Mouse (Mus musculus) myocyte (in vitro differentiated cells): ENCODE measurements at regions not wholly inside any gene's neighbourhood (a gene's known extent, or its start where the extent isn't known, plus 50 kb on each side); places are given as distances from the start of the nearest gene placed in this dataset.

Source experiments
- H3K27me3 ChIP-seq: one replicate; pipeline ENCODE4 v1.6.1; 2011; ENCODE audit not compliant: control insufficient read depth, insufficient read depth, insufficient read length
- H3K36me3 ChIP-seq: one replicate; pipeline ENCODE4 v1.6.1; 2011; ENCODE audit not compliant: control insufficient read depth, insufficient read depth
- H3K4me2 ChIP-seq: one replicate; pipeline ENCODE4 v1.6.1; 2011; ENCODE audit warnings: low read depth, control low read depth
- H3K4me3 ChIP-seq: one replicate; pipeline ENCODE4 v1.5.1; 2011; ENCODE audit warnings: mild to moderate bottlenecking, control low read depth, moderate library complexity
- H3K79me2 ChIP-seq: one replicate; pipeline ENCODE4 v1.6.1; 2011; ENCODE audit not compliant: control insufficient read depth, insufficient read depth
- H3ac ChIP-seq: one replicate; pipeline ENCODE4 v1.6.1; 2011; ENCODE audit not compliant: control insufficient read depth, insufficient read length
- CEBPB ChIP-seq: IDR thresholded peaks from 2 replicates; pipeline ENCODE4 v1.6.1; 2011; ENCODE audit warnings: mild to moderate bottlenecking, moderate library complexity; ENCODE audit not compliant: poor library complexity, insufficient read depth, severe bottlenecking
- E2F4 ChIP-seq: IDR thresholded peaks from one replicate; pipeline ENCODE4 v1.6.1; 2011; ENCODE audit warnings: mild to moderate bottlenecking, control low read depth, moderate library complexity; ENCODE audit not compliant: insufficient read depth
- MAX ChIP-seq: IDR thresholded peaks from one replicate; pipeline ENCODE4 v1.6.1; 2011; ENCODE audit warnings: low read depth, mild to moderate bottlenecking, control low read depth
- MYOD1 ChIP-seq, 3 experiments: IDR thresholded peaks; one replicate each; pipeline ENCODE4 v1.6.1; 2011; ENCODE audit warnings: control low read depth in 2 of 3, low read depth in 2 of 3, mild to moderate bottlenecking in 2 of 3, moderate library complexity in 1 of 3; ENCODE audit not compliant: insufficient read length in 2 of 3, control insufficient read depth in 1 of 3
- MYOG ChIP-seq, 3 experiments: IDR thresholded peaks; one replicate each; pipeline ENCODE4 v1.6.1; 2011; ENCODE audit warnings: control low read depth in 2 of 3, low read depth in 2 of 3, mild to moderate bottlenecking in 2 of 3; ENCODE audit not compliant: insufficient read length in 2 of 3, control insufficient read depth in 1 of 3, insufficient read depth in 1 of 3
- POLR2A ChIP-seq: IDR thresholded peaks from one replicate; pipeline ENCODE4 v1.6.1; 2011; ENCODE audit warnings: low read depth, mild to moderate bottlenecking, control low read depth, moderate library complexity; ENCODE audit not compliant: insufficient read length
- POLR2AphosphoS2 ChIP-seq: IDR thresholded peaks from one replicate; pipeline ENCODE4 v1.6.1; 2011; ENCODE audit warnings: low read depth, control low read depth; ENCODE audit not compliant: insufficient read length
- REST ChIP-seq: IDR thresholded peaks from one replicate; pipeline ENCODE4 v1.6.1; 2011; ENCODE audit warnings: mild to moderate bottlenecking, control low read depth, moderate library complexity; ENCODE audit not compliant: insufficient read depth, insufficient read length
- SRF ChIP-seq: IDR thresholded peaks from one replicate; pipeline ENCODE4 v1.6.1; 2011; ENCODE audit warnings: low read depth; ENCODE audit not compliant: control insufficient read depth, insufficient read length
- TCF12 ChIP-seq: IDR thresholded peaks from one replicate; pipeline ENCODE4 v1.6.1; 2011; ENCODE audit warnings: mild to moderate bottlenecking, control low read depth; ENCODE audit not compliant: poor library complexity, insufficient read depth, severe bottlenecking
- TCF3 ChIP-seq: IDR thresholded peaks from one replicate; pipeline ENCODE4 v1.6.1; 2011; ENCODE audit warnings: low read depth, control low read depth; ENCODE audit not compliant: insufficient read length
- USF1 ChIP-seq: IDR thresholded peaks from one replicate; pipeline ENCODE4 v1.6.1; 2011; ENCODE audit warnings: low read depth, mild to moderate bottlenecking, control low read depth, moderate library complexity

DNA sequence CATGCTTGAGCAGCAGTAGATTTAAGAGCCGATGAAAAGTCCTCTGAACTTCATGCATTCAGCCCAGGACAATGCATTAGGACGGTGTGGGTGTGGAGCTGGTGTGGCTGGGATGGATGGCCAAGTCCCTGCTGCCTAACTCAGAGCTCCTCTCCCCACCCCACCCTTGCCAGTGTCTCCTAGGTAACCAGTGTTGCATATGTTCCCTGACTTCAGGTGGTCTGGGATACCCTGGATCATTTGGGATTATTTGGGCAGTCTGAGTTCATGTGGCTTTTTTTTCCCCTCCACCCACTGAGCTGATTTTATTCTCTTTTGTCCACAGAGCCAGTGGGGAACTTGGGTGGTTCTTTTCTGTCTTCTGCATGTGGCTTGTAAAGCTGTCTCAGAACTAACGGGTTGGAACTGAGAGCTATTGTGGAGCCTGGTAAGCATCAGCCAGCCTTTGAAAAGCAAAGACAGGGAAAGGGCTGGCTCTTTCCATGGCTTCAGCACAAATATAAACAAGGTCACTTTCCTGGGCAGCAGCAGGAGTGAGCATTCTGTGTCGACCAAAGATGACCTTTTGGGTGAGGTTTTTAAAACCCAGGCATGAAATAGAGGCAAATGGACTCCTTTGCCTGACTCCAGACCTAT, 205.1 kb upstream of the Bmp2 start:
- H3K27me3 ChIP-seq = no peaks in the 10 kb centered on the region
- no peak overlapping the region for H3ac ChIP-seq
- no peaks in the 10 kb centered on the region for H3K36me3 ChIP-seq
- no peaks in the 10 kb centered on the region for H3K79me2 ChIP-seq
- TF ChIP-seq TCF3 (no peak), MYOG (IDR thresholded peaks at IDR 0.05; ENCODE audit: control insufficient read depth in 1 of 3, insufficient read depth in 1 of 3, insufficient read length in 2 of 3, low read depth in 2 of 3) (no peak), USF1 (no peak)
- no peak overlapping the region for H3K4me3 ChIP-seq
- no peak overlapping the region for H3K4me2 ChIP-seq

DNA sequence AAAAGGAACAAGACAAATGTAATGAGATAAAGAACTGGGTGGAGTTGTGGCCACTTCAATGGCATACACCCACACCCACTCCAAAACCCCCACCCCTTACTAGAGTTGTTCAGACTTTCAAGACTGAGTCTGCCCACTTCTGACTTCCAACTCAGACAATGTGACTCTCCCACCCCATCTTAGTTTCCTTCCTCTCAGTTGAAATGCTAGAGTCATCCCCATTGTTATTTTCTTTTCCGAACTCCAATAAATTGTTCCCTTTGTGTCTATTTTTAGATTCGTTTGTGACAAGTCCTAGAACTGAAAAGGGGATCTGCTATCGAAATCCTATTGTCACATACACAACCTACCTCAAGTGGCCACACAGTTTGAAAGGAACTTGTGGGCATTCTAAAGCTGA, 200.7 kb upstream of the Bmp2 start:
- no peaks in the 10 kb centered on the region for H3K36me3 ChIP-seq

DNA sequence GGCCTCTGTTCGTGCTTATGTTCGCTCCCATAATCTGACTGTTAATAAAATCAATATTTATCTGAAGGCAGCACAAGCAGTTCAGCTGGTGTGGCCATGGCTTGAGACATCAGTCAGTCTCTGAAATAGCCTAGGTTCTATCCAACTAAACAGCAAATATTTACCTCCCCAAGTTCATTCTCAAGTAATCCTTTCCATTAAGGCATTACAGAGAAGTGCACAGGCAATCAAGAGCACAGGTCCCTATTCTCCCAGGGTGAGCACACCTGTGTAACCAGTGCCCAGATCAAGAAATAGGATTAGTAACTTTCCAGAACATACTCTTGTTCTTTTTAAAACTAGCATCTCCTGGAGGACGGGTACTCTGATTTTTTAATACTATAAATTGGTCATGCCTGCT, 199.2 kb upstream of the Bmp2 start:
- TF ChIP-seq MAX (no peak), TCF3 (no peak), REST (no peak), TCF12 (no peak), POLR2AphosphoS2 (no peak), E2F4 (no peak), CEBPB (no peak), MYOD1 (IDR thresholded peaks at IDR 0.05; ENCODE audit: control insufficient read depth in 1 of 3, insufficient read length in 2 of 3, low read depth in 2 of 3) (no peak), POLR2A (no peak), MYOG (IDR thresholded peaks at IDR 0.05; ENCODE audit: control insufficient read depth in 1 of 3, insufficient read depth in 1 of 3, insufficient read length in 2 of 3, low read depth in 2 of 3) (no peak), USF1 (no peak), SRF (no peak)
- H3K4me2 ChIP-seq = no peak overlapping the region
- H3K4me3 ChIP-seq = no peak overlapping the region
- H3K79me2 ChIP-seq = no peaks in the 10 kb centered on the region
- no peaks in the 10 kb centered on the region for H3K27me3 ChIP-seq
- H3K36me3 ChIP-seq = no peaks in the 10 kb centered on the region
- no peak overlapping the region for H3ac ChIP-seq

More for the DNA sequence above, 200.7 kb upstream of the Bmp2 start:
- TF ChIP-seq SRF (no peak), MYOD1 (IDR thresholded peaks at IDR 0.05; ENCODE audit: control insufficient read depth in 1 of 3, insufficient read length in 2 of 3, low read depth in 2 of 3) (no peak), POLR2A (no peak), MYOG (IDR thresholded peaks at IDR 0.05; ENCODE audit: control insufficient read depth in 1 of 3, insufficient read depth in 1 of 3, insufficient read length in 2 of 3, low read depth in 2 of 3) (no peak), REST (no peak), TCF3 (no peak), USF1 (no peak), MAX (no peak), POLR2AphosphoS2 (no peak)
- Histone ChIP-seq H3K4me3 (no peak overlapping the region), H3K79me2 (no peaks in the 10 kb centered on the region), H3ac (no peak overlapping the region), H3K4me2 (no peak overlapping the region), H3K27me3 (no peaks in the 10 kb centered on the region)

DNA sequence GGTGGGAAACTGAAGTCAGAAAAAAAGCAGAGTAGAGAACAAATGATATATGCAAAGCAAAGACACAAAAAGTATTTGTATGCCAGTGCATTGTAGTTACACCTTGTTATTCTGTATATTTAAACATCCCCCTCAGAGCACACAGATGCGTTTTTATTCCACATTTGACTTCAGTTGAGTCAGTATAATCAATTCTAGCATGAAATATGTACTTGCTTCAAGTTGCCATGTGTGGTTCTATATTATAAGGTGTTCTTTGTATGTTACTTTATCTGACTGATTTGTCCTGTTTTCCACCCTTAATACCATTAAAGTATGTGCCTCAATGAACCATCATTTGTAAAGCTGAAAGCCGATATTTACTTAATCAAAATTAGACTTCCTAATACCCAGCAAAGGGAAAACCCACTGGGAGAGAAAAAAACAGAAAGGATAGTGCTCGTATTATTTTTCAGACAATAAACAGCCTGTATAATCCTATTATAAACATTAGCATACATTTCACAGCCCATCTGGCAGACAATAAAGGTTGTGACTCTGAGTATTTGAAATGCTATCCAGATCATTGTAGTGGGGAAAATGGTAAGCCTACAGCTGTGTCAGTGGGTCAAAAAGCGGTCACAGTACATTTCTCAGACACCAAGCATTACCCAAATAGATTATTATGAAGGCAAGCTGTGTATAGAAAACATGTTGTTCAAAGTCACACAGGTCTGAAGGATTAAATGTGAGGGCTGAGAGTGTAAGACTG, 189.1 kb upstream of the Bmp2 start:
- no peak for TF ChIP-seq TCF12
- no peak for TF ChIP-seq MYOD1 (IDR thresholded peaks at IDR 0.05; ENCODE audit: control insufficient read depth in 1 of 3, insufficient read length in 2 of 3, low read depth in 2 of 3)
- no peak for TF ChIP-seq TCF3
- no peak for TF ChIP-seq MAX
- no peak for TF ChIP-seq USF1
- no peak for TF ChIP-seq REST
- no peak for TF ChIP-seq E2F4
- TF ChIP-seq CEBPB = no peak
- TF ChIP-seq POLR2AphosphoS2 = no peak
- no peak for TF ChIP-seq SRF
- no peak for TF ChIP-seq POLR2A
- TF ChIP-seq MYOG (IDR thresholded peaks at IDR 0.05; ENCODE audit: control insufficient read depth in 1 of 3, insufficient read depth in 1 of 3, insufficient read length in 2 of 3, low read depth in 2 of 3) = no peak
- Histone ChIP-seq H3K4me2 (no peak overlapping the region), H3K36me3 (no peaks in the 10 kb centered on the region), H3K4me3 (no peak overlapping the region), H3ac (no peak overlapping the region), H3K27me3 (no peaks in the 10 kb centered on the region), H3K79me2 (no peaks in the 10 kb centered on the region)

DNA sequence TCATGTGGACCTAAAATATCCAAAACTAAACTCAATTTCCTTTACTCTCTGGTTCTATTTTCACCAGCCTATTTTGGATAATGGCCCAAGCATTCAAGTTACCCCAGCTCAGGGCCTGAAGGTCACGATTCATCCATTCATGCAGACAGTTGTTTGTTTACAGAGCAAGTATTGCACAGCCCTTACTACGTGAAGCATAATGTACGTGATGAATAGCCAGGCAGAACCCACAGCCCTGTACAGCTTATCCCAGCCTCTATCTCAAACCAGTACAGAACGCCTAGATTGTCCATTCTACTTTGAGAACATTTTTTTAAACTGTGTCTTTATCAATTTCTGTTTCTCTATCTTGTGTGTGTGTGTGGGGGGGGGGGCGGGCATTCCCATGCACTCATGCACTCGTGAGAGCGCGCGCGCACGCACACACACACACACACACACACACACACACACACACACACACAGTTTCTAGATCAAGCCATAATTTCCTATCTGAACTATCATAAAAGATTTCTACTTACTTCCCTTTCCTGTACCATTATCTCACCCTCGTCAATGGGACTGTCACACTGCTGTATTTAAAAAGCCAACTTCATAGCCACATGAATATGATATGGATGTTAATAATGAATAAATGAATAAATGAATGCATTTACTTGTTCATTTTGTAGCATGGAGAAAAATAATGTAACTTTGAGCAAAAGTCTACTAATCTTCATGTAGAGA, 180.3 kb upstream of the Bmp2 start:
- no peaks in the 10 kb centered on the region for H3K27me3 ChIP-seq
- H3K36me3 ChIP-seq = no peaks in the 10 kb centered on the region
- H3K4me2 ChIP-seq = no peak overlapping the region
- TF ChIP-seq E2F4 (no peak), TCF12 (no peak), POLR2AphosphoS2 (no peak), TCF3 (no peak), MYOG (IDR thresholded peaks at IDR 0.05; ENCODE audit: control insufficient read depth in 1 of 3, insufficient read depth in 1 of 3, insufficient read length in 2 of 3, low read depth in 2 of 3) (no peak), USF1 (no peak), SRF (no peak), REST (no peak), MYOD1 (IDR thresholded peaks at IDR 0.05; ENCODE audit: control insufficient read depth in 1 of 3, insufficient read length in 2 of 3, low read depth in 2 of 3) (no peak)
- no peak overlapping the region for H3K4me3 ChIP-seq
- no peaks in the 10 kb centered on the region for H3K79me2 ChIP-seq
- no peak overlapping the region for H3ac ChIP-seq
